Mouse (Mus musculus) small intestine, adult 2 months (tissue): ENCODE measurements around the gene Ccdc22.

Experiments
- CTCF ChIP-seq: fragments of 200-500 bp; IDR thresholded peaks from 2 replicates; pipeline ENCODE4 v1.5.1; 2012; ENCODE audit warnings: low read depth, mild to moderate bottlenecking, control low read depth, inconsistent platforms, low read length, moderate library complexity, mixed read lengths; ENCODE audit not compliant: insufficient replicate concordance, insufficient read length; ENCODE audit errors: extremely low read depth
- POLR2A ChIP-seq: fragments of 200-500 bp; IDR thresholded peaks from 2 replicates; pipeline ENCODE4 v1.6.1; 2012; ENCODE audit warnings: low read depth, mild to moderate bottlenecking, control low read depth, inconsistent platforms, low read length, moderate library complexity

GRCm38 (mm10) chrX:7648671-7649304 lies 43.5 kb upstream of the Ccdc22 start:
- TF ChIP-seq POLR2A (peak; percentile 67), CTCF (peak; percentile 27; the same call in 1 of the 2 replicates)
